Mouse (Mus musculus) midbrain, embryonic 16.5 days (tissue): ENCODE measurements around the gene Mpp3. TPM values are rescaled to one million over a fixed set of nuclear protein-coding genes. Genes with fewer than 3 reads are reported as not detected.

Source experiments
- ATAC-seq: fragments of 200-750 bp; cut with Nextera tagmentation; 2 replicates; pipeline ENCODE4 v1.8.0; 2017; ENCODE audit warnings: moderate TSS enrichment
- H3K27ac ChIP-seq: fragments of 300-500 bp; sonication (generic); 2 replicates; pipeline ENCODE4 v1.5.1; 2014; ENCODE audit warnings: mild to moderate bottlenecking, low read length, mixed read lengths
- H3K27me3 ChIP-seq: fragments of 300-500 bp; sonication (generic); 2 replicates; pipeline ENCODE4 v1.6.1; 2014; ENCODE audit warnings: low read depth, low read length, mixed read lengths; ENCODE audit not compliant: control insufficient read depth, insufficient read depth
- H3K36me3 ChIP-seq: fragments of 300-500 bp; sonication (generic); 2 replicates; pipeline ENCODE4 v1.6.1; 2014; ENCODE audit warnings: mild to moderate bottlenecking, low read length, moderate library complexity, mixed read lengths; ENCODE audit not compliant: control insufficient read depth, insufficient read depth
- H3K4me1 ChIP-seq: fragments of 300-500 bp; sonication (generic); 2 replicates; pipeline ENCODE4 v1.6.1; 2014; ENCODE audit warnings: mild to moderate bottlenecking, low read length, mixed read lengths; ENCODE audit not compliant: control insufficient read depth, insufficient read depth
- H3K4me2 ChIP-seq: fragments of 300-500 bp; sonication (generic); 2 replicates; pipeline ENCODE4 v1.6.1; 2014; ENCODE audit warnings: mild to moderate bottlenecking, low read length, mixed read lengths
- H3K4me3 ChIP-seq: fragments of 300-500 bp; sonication (generic); 2 replicates; pipeline ENCODE4 v1.5.1; 2014; ENCODE audit warnings: low read depth, mild to moderate bottlenecking, low read length, moderate library complexity, mixed read lengths
- H3K9ac ChIP-seq: fragments of 300-500 bp; sonication (generic); 2 replicates; pipeline ENCODE4 v1.6.1; 2014; ENCODE audit warnings: low read depth, low read length, mixed read lengths
- H3K9me3 ChIP-seq: fragments of 300-500 bp; sonication (generic); replicated peaks from 2 replicates; pipeline ENCODE4 v1.6.1; 2014; ENCODE audit warnings: mild to moderate bottlenecking, low read length, mixed read lengths; ENCODE audit not compliant: control insufficient read depth, poor library complexity, severe bottlenecking
- WGBS: fragments of 180-500 bp; shearing (Covaris S2); extraction: QIAGEN DNeasy Blood & Tissue Kit; methylation state at CpG from one replicate; pipeline ENCODE4 v1.1.7; 2014; 5-methylcytosine and 5-hydroxymethylcytosine counted together
- polyA plus RNA-seq: library from polyadenylated mRNA; unstranded; fragments of >200 nt; fragmentation: Nextera tagmentation; extraction: Ambion mirVana; gene quantifications from 2 replicates; pipeline ENCODE4 v1.2.1, GENCODE M21; 2015

The Mpp3 gene
- polyA plus RNA-seq, 1 experiment from 2014 or later = 64.6 TPM

GRCm38 (mm10) chr11:101963473-101964291 lies 64.6 kb downstream of the Mpp3 start:
- Histone ChIP-seq H3K4me3 (peak overlapping the region; percentile 58), H3K4me2 (peak overlapping the region; percentile 96), H3K9ac (peak overlapping the region; percentile 75), H3K36me3 (no peaks in the 10 kb centered on the region), H3K4me1 (peaks cover 10% of the 10 kb centered on the region; the same call in 1 of the 2 replicates), H3K27ac (no peak overlapping the region), H3K9me3 (no peaks in the 10 kb centered on the region), H3K27me3 (peaks cover 53% of the 10 kb centered on the region)
- peak; percentile 51; the same call in 1 of the 2 replicates for ATAC-seq
- WGBS = under 1% methylated on average over 74 of the region's 78 CpGs

DNA sequence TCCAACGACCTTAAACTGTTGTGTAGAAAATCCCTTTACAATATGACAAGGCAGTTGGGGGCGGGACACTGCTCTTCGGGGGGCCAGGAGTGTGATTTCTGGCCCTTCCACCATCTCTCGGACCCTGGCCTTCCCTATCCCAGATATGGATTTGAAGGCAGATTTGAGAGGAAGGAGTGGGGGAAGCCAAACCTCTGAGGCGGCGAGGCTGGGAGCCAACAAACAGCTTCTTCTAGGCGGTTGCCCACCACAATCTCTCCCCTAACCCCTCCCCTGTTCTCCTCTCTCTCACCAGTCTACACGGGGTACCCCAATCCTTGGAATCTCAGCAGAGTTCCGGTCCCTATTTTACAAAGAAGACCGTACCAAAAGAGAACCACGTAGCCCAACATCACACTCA lies 65.2 kb downstream of the Mpp3 start:
- Histone ChIP-seq H3K4me1 (peaks cover 10% of the 10 kb centered on the region; the same call in 1 of the 2 replicates), H3K27ac (no peak overlapping the region), H3K4me2 (peak overlapping the region; percentile 96), H3K27me3 (peaks cover 53% of the 10 kb centered on the region), H3K9ac (no peak overlapping the region; the same call in 1 of the 2 replicates), H3K36me3 (no peaks in the 10 kb centered on the region), H3K9me3 (no peaks in the 10 kb centered on the region), H3K4me3 (peak overlapping the region; percentile 58; the same call in 1 of the 2 replicates)
- ATAC-seq = no peak
- WGBS = 2% methylated on average over 11 of the region's 11 CpGs

- no peak overlapping the region for H3K9ac ChIP-seq
- no peak overlapping the region for H3K4me2 ChIP-seq
- no peak for ATAC-seq
Measured at GRCm38 (mm10) chr11:101957476-101957875, 70.8 kb downstream of the Mpp3 start.

GRCm38 (mm10) chr11:101953441-101953840 lies 74.8 kb downstream of the Mpp3 start:
- Histone ChIP-seq H3K36me3 (no peaks in the 10 kb centered on the region), H3K9ac (no peak overlapping the region), H3K4me2 (no peak overlapping the region), H3K9me3 (no peaks in the 10 kb centered on the region), H3K27me3 (peaks cover 12% of the 10 kb centered on the region; the same call in 1 of the 2 replicates), H3K4me3 (no peak overlapping the region), H3K27ac (no peak overlapping the region), H3K4me1 (peaks cover 7% of the 10 kb centered on the region; the same call in 1 of the 2 replicates)
- WGBS = 78% methylated on average over 4 of the region's 4 CpGs
- ATAC-seq = no peak

More at GRCm38 (mm10) chr11:101957476-101957875, 70.8 kb downstream of the Mpp3 start:
- no peak overlapping the region for H3K4me3 ChIP-seq
- H3K36me3 ChIP-seq = no peaks in the 10 kb centered on the region
- peaks cover 7% of the 10 kb centered on the region; the same call in 1 of the 2 replicates for H3K4me1 ChIP-seq
- peaks cover 25% of the 10 kb centered on the region for H3K27me3 ChIP-seq
- no peaks in the 10 kb centered on the region for H3K9me3 ChIP-seq
- WGBS = 64% methylated on average over 5 of the region's 5 CpGs
- H3K27ac ChIP-seq = no peak overlapping the region

DNA sequence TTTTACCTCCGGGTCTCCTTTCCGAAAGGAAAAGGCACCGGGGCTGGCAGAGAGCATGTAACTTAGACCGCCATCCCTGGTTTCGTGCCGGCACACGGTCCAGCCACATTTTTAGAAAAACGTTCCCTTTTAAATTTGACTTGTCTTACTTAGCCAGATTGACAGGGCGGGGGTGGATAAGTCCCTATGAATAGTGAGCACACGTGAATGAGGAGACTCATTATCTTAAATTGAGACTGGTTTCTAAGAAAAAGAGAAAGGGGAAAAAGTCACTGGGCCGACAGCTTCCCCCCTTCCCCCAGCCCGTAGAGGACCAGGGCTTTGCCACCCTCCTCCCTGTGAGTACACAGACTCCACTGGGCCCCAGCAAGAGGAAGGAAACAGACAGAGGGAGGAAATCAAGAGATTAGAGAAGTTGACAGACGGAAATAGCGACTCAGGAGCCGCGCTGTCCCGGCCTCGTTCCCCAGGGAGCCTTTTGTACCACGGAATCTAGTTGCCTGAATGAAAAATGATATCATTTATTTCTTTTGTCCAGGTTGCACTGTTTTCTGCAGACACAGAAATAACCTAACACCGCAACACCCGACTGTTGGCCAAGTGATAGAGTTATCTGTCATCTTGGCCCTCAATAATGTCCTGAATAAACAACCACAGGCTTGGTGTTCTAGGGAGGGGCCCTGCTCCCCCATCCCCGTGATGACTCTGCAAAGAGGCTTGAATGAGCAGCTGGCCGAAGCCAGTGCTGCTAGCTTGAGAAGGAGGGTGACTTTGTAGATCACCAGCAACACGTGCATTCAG lies 75.5 kb downstream of the Mpp3 start:
- Histone ChIP-seq H3K9ac (no peak overlapping the region), H3K4me1 (peaks cover 7% of the 10 kb centered on the region; the same call in 1 of the 2 replicates), H3K27ac (no peak overlapping the region), H3K4me3 (no peak overlapping the region), H3K9me3 (no peaks in the 10 kb centered on the region), H3K36me3 (no peaks in the 10 kb centered on the region), H3K4me2 (peak overlapping the region; percentile 29; the same call in 1 of the 2 replicates), H3K27me3 (peaks cover 12% of the 10 kb centered on the region; the same call in 1 of the 2 replicates)
- ATAC-seq = no peak
- WGBS = 17% methylated on average over 24 of the region's 24 CpGs

DNA sequence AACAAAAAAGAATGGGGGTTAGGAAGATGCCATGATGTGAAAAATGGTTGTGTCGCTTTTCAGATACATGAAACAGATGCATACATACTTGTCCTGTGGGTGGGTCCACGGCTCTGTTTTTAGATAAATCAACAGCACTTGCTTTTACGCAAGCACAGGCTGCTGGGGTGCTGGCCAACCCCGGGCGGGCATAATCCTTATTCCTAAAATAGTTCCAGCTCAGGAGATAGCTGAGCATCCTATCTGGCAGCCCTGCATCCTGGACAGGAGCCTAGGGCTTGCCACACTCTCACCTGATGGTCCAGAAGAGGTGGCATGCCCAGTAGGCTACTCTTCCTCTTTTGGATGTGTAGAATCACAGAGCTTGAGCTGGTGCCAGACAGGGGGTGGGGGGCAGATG lies 78.2 kb downstream of the Mpp3 start:
- H3K9me3 ChIP-seq = no peaks in the 10 kb centered on the region
- no peak for ATAC-seq
- 95% methylated on average over 5 of the region's 5 CpGs for WGBS
- H3K9ac ChIP-seq = no peak overlapping the region
- peaks cover 7% of the 10 kb centered on the region; the same call in 1 of the 2 replicates for H3K4me1 ChIP-seq
- peaks cover 12% of the 10 kb centered on the region; the same call in 1 of the 2 replicates for H3K27me3 ChIP-seq
- no peaks in the 10 kb centered on the region for H3K36me3 ChIP-seq
- H3K4me2 ChIP-seq = no peak overlapping the region
- no peak overlapping the region for H3K27ac ChIP-seq
- no peak overlapping the region for H3K4me3 ChIP-seq

Other genes starting within 250 kb of the Mpp3 start
- 7.5 and 9.8 TPM in 2 replicates for gene Etv4, start 243.1 kb downstream of the Mpp3 start, polyA plus RNA-seq
- gene Meox1, start 134.1 kb downstream of the Mpp3 start, polyA plus RNA-seq = 0.80 and 0.89 TPM in 2 replicates
- gene Sost, start 61.4 kb downstream of the Mpp3 start, polyA plus RNA-seq = 0.10 TPM in 1 of 2 replicates, not detected in the other
- gene Cfap97d1, start 44.2 kb downstream of the Mpp3 start, polyA plus RNA-seq = not detected in 2 replicates
- 25.6 and 29.7 TPM in 2 replicates for gene Dusp3, start 41.4 kb downstream of the Mpp3 start, polyA plus RNA-seq
- gene Cd300lg, start 13.0 kb upstream of the Mpp3 start, polyA plus RNA-seq = 0.23 and 0.46 TPM in 2 replicates
- gene Mpp2, start 60.1 kb upstream of the Mpp3 start, polyA plus RNA-seq = 31.8 and 39.9 TPM in 2 replicates
- not detected in 2 replicates for gene Ppy, start 72.9 kb upstream of the Mpp3 start, polyA plus RNA-seq
- not detected in 2 replicates for gene Pyy, start 79.4 kb upstream of the Mpp3 start, polyA plus RNA-seq
- 0.20 TPM in 1 of 2 replicates, not detected in the other for gene Nags, start 117.1 kb upstream of the Mpp3 start, polyA plus RNA-seq
- 45.8 and 46.5 TPM in 2 replicates for gene Tmem101, start 127.9 kb upstream of the Mpp3 start, polyA plus RNA-seq
- gene Lsm12, start 156.8 kb upstream of the Mpp3 start, polyA plus RNA-seq = 87.8 and 95.3 TPM in 2 replicates
- gene G6pc3, start 161.2 kb upstream of the Mpp3 start, polyA plus RNA-seq = 39.0 and 42.9 TPM in 2 replicates
- gene Hdac5, start 201.7 kb upstream of the Mpp3 start, polyA plus RNA-seq = 74.4 and 76.3 TPM in 2 replicates
- 1.6 and 1.8 TPM in 2 replicates for gene BC030867, start 220.4 kb upstream of the Mpp3 start, polyA plus RNA-seq
- 0.07 and 0.10 TPM in 2 replicates for gene Asb16, start 240.3 kb upstream of the Mpp3 start, polyA plus RNA-seq